Mouse (Mus musculus): ENCODE data around the gene Fam43a. TPM values are rescaled to one million over a fixed set of nuclear protein-coding genes. Genes with fewer than 3 reads are reported as not detected.

Fam43a gene
- polyA plus RNA-seq, 1 experiment from 2014 or later = 11.0 TPM

GRCm38 (mm10) chr16:30651292-30651691, 51.8 kb downstream of the Fam43a start:
- Histone ChIP-seq H3K27ac (no peak overlapping the region), H3K36me3 (no peaks in the 10 kb centered on the region), H3K4me3 (no peak overlapping the region), H3K27me3 (ENCODE audit: low read depth, poor library complexity, severe bottlenecking) (0 out of 2 replicates have a peak, but pooled peaks cover 4% of the 10 kb centered on the region), H3K9me3 (replicated peaks) (no peaks in the 10 kb centered on the region), H3K4me1 (peaks cover 10% of the 10 kb centered on the region)
- 70% methylated on average over 1 of the region's 1 CpGs for WGBS
- no peak for DNase-seq (ENCODE audit: low spot score)

Other genes with a start within 250 kb of the Fam43a start
- gene Atp13a3, start 193.7 kb upstream of the Fam43a start, polyA plus RNA-seq (2016; fragmentation: Nextera tagmentation; extraction: Ambion mirVana) = 12.6 and 14.0 TPM in 2 replicates
- gene Tmem44, start 48.9 kb upstream of the Fam43a start, polyA plus RNA-seq (2016; fragmentation: Nextera tagmentation; extraction: Ambion mirVana) = 18.9 and 21.6 TPM in 2 replicates
- gene Lsg1, start 12.1 kb upstream of the Fam43a start, polyA plus RNA-seq (2016; fragmentation: Nextera tagmentation; extraction: Ambion mirVana) = 84.5 and 88.0 TPM in 2 replicates

All from limb, embryonic 10.5 days (tissue).